Mouse (Mus musculus) megakaryocyte, embryonic 14.5 days (primary cell): ENCODE measurements around the gene Pcdh9.

Experiments used
- FLI1 ChIP-seq: IDR thresholded peaks from 2 replicates; pipeline ENCODE4 v1.6.1; 2012; ENCODE audit warnings: low read length, inconsistent platforms, mixed read lengths
- GATA1 ChIP-seq: IDR thresholded peaks from 3 replicates; pipeline ENCODE4 v1.6.1; 2012; ENCODE audit warnings: mixed read lengths, low read length, inconsistent platforms, borderline replicate concordance

DNA sequence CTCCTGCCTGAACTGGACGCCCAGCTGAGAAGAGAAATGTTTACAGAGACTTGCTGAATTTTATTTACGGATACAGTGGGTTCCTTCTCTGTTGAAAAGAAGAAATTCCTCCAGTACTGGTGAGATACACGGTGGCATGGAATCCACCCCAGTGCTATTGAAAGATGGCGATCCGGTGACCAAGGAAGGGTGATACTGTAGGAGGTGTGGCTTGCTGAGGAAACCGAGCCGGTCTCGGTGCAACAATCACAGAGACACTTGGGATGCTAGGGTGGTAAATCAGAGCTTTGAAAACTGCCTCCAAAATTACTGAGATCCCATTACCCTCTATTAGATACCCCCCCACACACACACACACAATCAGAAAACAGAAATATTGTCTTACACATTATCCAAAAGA is 367.0 kb downstream of the Pcdh9 start:
- no peak for TF ChIP-seq GATA1
- TF ChIP-seq FLI1 = no peak
